Mouse (Mus musculus): Measurements from ENCODE around the gene Cd3e.

- TF ChIP-seq POLR2A (IDR thresholded peaks at IDR 0.05; ENCODE audit: extremely low read depth, insufficient read depth, low read length) = no peak
- no peak for TF ChIP-seq CTCF (IDR thresholded peaks at IDR 0.05; ENCODE audit: extremely low read depth, insufficient read depth, low read length)
Observed at GRCm38 (mm10) chr9:45014879-45015278, 5.5 kb upstream of the Cd3e start.

All from cortical plate, adult 2 months (tissue).